Mouse (Mus musculus) v-Abl transformed pro-B cells (cell line): Measurements from ENCODE around the gene Dsn1.

Experiments used
- in situ Hi-C, 2 experiments: fragments of 400-800 bp; cut with MboI; formaldehyde crosslinking; loops; one replicate each; pipeline ENCODE4 v1.15.1; 2025; ENCODE audit not compliant: unreplicated experiment in 2 of 2

The Dsn1 gene

DNA sequence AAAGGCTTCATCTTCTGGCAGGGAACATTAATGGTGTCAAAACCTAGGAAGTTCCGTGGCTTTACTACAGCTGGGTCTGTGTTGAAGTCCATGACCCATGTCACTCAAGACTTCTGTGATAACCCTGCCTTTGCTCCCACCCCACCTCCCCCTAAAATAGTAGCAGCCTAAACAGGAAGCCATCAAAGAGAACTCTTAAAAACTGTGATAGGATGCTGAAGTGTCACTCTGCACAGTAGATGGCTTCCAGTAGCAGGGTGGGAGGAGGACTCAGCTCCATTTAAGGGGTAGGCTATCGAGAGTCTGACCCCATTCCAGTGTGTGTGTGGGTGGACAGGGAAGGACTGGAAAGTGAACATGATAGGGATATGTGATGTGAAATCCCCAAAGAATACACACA lies 32.0 kb downstream of the Dsn1 start:
- in situ Hi-C loops, result loop anchor here in 1 of 2 experiments (5.0 kb wide), 1 partner anchor 48 kb away; no protein-coding TSS in a partner anchor

- in situ Hi-C loops, result loop anchor here in 1 of 2 experiments (5.0 kb wide), 1 partner anchor 46 kb away; no protein-coding TSS in a partner anchor
Observed at GRCm38 (mm10) chr2:156973316-156974100, 33.4 kb downstream of the Dsn1 start.

- in situ Hi-C loops, result loop anchor here in 1 of 2 experiments (5.0 kb wide), 1 partner anchor 43 kb away; no protein-coding TSS in a partner anchor
Observed at GRCm38 (mm10) chr2:156970253-156970652, 36.7 kb downstream of the Dsn1 start.

- in situ Hi-C loops, result no loop called here
Observed at GRCm38 (mm10) chr2:156968501-156968900, 38.5 kb downstream of the Dsn1 start.

DNA sequence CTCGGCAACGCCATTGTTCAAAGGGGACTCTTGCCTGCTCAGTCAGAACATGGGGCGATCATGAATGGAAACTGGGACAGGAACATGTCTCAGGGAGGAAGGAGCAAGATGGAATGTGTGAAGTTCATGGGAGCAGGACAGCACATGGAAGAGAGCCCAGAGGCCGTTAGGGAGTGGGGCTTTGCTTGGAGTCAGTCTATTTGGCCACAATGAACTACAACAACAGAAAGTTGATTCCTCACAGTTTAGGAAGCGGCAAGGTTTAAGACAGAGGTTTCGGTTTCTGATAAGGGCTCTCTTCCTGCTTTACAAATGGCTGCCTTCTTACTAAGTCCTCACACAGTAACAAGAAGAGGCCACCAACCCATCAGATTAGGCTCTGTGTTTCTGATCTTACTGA lies 39.6 kb downstream of the Dsn1 start:
- in situ Hi-C loops, result no loop called here

- in situ Hi-C loops, result no loop called here
Observed at GRCm38 (mm10) chr2:156963891-156964290, 43.1 kb downstream of the Dsn1 start.

DNA sequence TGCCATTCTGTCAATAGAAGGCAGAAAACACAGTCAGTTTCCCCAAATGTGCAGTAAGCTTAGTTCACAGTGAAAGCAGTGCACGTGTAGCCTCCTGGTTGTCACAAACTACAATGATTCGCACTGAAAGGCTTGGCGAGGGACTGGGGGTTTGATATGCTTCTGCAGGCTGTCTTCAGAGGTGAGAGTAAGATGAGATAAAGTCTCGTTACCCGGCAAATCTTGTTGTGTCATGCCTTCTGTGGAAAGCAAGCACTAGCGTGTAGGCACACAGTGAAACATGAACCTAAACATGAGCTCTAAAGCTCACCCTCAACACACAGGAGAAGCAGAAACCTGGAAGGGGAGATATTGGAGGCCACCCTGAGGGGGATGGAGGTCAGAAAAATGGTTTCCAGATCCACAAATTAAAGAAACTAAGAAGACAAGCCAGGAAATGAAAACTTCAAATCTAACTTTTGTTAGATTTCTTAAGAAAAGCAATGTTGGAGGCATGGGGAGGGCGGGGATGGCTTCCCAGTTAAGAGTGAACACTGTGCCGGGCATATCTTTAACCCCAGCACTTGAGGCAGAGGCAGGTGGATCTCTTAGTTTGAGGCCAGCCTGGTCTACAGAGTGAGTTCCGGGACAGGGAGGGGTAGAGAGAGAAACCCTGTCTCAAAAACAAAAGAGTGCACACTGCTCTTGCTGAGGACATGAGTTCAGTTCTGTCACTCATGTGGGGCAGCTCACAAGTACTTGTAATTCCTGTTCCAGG lies 48.3 kb downstream of the Dsn1 start:
- in situ Hi-C loops, result no loop called here

DNA sequence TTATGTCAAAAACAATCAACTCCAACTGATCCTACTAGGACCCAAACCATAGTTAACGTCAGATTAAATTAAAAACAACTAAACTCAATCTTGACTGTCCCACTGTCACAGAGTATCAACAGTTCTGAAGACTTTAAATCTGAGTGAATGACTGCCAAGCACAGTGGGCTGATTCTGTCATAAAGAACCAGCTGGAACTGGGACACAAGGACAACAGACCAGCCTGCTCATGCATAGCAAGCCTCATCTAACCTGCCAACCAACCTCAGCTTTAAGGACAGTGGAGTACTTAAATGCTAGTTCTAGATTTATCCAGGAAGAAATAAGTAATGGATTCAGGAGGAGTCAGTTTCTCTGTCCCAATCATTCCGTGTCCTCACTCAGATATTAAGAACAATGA lies 49.9 kb downstream of the Dsn1 start:
- in situ Hi-C loops, result no loop called here

DNA sequence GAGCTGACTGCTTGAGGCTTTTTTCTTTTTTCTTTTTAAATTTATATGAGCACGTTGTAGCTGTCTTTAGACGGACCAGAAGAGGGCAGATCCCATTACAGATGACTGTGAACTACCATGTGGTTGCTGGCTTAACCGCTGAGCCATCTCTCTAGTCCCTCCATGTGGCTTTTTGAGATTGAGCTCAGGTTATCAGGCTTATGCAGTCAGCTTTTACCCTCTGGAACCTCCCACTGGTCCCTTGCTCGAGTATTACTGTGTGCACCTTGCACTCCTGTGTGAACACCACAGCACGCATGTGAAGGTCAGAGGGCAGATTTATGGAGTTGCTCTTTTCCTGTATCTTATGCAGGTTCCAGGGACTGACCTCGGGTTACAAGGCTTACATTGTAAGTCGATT lies 50.6 kb downstream of the Dsn1 start:
- in situ Hi-C loops, result no loop called here

- in situ Hi-C loops, result no loop called here
Observed at GRCm38 (mm10) chr2:156954463-156954862, 52.5 kb downstream of the Dsn1 start.

- in situ Hi-C loops, result no loop called here
Observed at GRCm38 (mm10) chr2:156951301-156952094, 55.5 kb downstream of the Dsn1 start.

DNA sequence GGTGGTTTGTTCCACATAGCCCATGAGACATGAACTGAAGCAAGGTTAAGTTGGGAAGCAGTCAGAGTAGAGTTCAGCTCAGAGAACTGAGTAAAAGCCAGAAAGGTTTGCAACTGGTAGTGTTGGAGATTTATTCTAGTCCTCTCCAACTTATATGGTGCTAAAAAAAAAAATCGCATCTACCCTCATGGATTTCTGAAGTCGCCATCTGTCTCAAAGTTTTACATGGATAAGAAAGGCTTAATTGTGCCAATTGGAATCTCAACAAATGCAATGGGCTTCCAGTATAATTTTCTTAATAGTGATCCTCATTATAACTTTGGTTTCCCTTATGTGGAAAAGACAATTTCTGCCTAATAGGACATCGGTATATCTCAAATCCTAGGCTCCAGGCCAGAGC lies 56.1 kb downstream of the Dsn1 start:
- in situ Hi-C loops, result no loop called here
